Mouse (Mus musculus): ENCODE measurements around the gene Spaca3. TPM values are rescaled to one million over a fixed set of nuclear protein-coding genes. Genes with fewer than 3 reads are reported as not detected.

Spaca3 gene
- polyA plus RNA-seq, 1 experiment from 2014 or later = not detected

DNA sequence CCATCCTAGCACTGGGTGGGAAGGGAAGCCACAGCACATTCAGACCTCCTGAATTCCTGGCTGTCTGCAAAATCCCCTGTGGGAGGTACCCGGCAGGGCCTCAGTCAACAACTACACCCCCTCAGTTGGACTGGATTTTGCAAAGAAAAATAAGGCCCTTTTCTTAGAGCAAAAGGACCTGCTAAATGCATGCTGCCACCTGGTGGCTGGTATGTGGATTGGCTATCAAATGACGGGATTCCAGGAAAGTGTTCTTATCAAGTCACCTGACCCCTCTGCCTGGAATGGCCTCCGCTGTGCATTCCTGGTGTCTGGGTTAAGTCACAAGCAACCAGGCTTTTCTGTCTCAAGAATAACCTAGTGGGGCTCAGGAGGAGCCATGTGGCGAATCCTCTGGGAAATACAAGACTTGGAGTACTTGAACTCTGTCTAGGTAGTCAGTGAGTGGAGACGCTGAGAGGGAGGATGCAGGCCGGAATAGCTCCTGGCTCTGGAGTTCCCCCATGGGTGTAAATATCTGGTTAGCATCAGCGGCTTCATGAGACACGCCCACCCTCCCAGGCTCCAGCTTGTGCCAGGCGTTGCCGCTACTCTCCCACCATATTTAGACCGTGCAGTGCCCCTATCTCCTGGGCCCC, 40.0 kb upstream of the Spaca3 start:
- Histone ChIP-seq H3K4me1 (replicated peaks; ENCODE audit: control insufficient read depth, insufficient read depth, low read length) (peaks cover 4% of the 10 kb centered on the region; the same call in 1 of the 2 replicates), H3K9ac (ENCODE audit: low read depth, low read length) (0 out of 2 replicates have a peak overlapping the region, but pooled peaks have one; percentile 8), H3K4me3 (ENCODE audit: low read depth, low read length) (no peak overlapping the region), H3K27me3 (replicated peaks; ENCODE audit: control insufficient read depth, insufficient read depth, low read length) (no peaks in the 10 kb centered on the region), H3K4me2 (replicated peaks; ENCODE audit: low read depth) (peak overlapping the region; percentile 28; the same call in 1 of the 2 replicates), H3K9me3 (ENCODE audit: control insufficient read depth) (no peaks in the 10 kb centered on the region), H3K36me3 (ENCODE audit: control insufficient read depth, insufficient read depth) (peaks cover 31% of the 10 kb centered on the region), H3K27ac (ENCODE audit: low read depth, low read length) (peak overlapping the region; percentile 88)
- peak; percentile 97 for TF ChIP-seq CTCF (IDR thresholded peaks at IDR 0.05; ENCODE audit: low read depth)
- WGBS = 15% methylated on average over 11 of the region's 11 CpGs
- peak; percentile 37 for ATAC-seq

DNA sequence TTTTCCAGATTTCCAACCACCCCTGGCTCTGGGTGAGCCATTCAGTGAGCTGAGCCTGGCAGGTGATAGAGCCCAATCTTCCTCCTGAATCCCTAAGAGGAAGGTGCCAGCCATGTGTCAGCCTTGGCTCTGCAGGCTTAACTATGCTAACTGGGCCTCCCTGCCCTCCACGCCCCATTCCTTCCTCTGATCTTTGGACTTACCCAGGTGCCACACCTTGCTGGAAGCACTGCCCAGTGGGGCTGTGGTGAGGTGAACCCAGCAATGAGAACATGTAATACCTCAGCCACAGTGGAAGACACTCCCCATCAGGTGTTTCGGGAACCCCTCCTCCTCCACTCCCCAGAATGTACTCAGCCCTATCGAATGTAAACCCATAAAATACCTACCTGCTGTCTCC, 38.1 kb upstream of the Spaca3 start:
- Histone ChIP-seq H3K9ac (ENCODE audit: low read depth, low read length) (no peak overlapping the region), H3K4me3 (ENCODE audit: low read depth, low read length) (no peak overlapping the region), H3K27me3 (replicated peaks; ENCODE audit: control insufficient read depth, insufficient read depth, low read length) (no peaks in the 10 kb centered on the region), H3K4me2 (replicated peaks; ENCODE audit: low read depth) (peak overlapping the region; percentile 48), H3K27ac (ENCODE audit: low read depth, low read length) (peak overlapping the region; percentile 88), H3K9me3 (ENCODE audit: control insufficient read depth) (no peaks in the 10 kb centered on the region), H3K4me1 (replicated peaks; ENCODE audit: control insufficient read depth, insufficient read depth, low read length) (peaks cover 4% of the 10 kb centered on the region; the same call in 1 of the 2 replicates), H3K36me3 (ENCODE audit: control insufficient read depth, insufficient read depth) (peaks cover 22% of the 10 kb centered on the region; the same call in 1 of the 2 replicates)
- no peak for TF ChIP-seq CTCF (IDR thresholded peaks at IDR 0.05; ENCODE audit: low read depth)
- WGBS = 47% methylated on average over 3 of the region's 3 CpGs
- peak; percentile 97 for ATAC-seq

DNA sequence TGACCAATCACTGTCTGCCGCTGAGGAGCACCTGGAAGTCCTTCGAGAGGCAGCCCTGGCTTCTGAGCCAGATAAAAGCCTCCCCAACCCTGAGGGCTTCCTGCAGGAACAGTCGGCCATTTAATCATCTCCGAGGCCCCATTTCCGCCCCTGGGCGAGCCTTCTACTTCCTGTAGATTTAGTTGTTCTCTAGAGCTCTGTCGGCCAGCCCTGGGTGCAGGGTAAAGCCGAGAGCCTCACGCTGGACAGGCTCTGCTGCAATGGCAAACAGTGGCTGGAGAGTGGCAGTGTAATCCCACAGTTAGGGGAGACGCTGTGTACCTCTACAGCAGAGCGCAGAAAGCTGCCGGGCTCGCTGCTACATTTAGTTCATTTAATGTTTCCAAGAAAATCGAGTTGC, 36.9 kb upstream of the Spaca3 start:
- no peak overlapping the region for H3K4me2 ChIP-seq (replicated peaks; ENCODE audit: low read depth)
- 49% methylated on average over 14 of the region's 14 CpGs for WGBS
- H3K27me3 ChIP-seq (replicated peaks; ENCODE audit: control insufficient read depth, insufficient read depth, low read length) = no peaks in the 10 kb centered on the region
- peak; percentile 51 for TF ChIP-seq CTCF (IDR thresholded peaks at IDR 0.05; ENCODE audit: low read depth)
- H3K9me3 ChIP-seq (ENCODE audit: control insufficient read depth) = no peaks in the 10 kb centered on the region
- ATAC-seq = no peak
- no peak overlapping the region for H3K4me3 ChIP-seq (ENCODE audit: low read depth, low read length)
- H3K27ac ChIP-seq (ENCODE audit: low read depth, low read length) = peak overlapping the region; percentile 88
- peaks cover 13% of the 10 kb centered on the region; the same call in 1 of the 2 replicates for H3K36me3 ChIP-seq (ENCODE audit: control insufficient read depth, insufficient read depth)
- H3K9ac ChIP-seq (ENCODE audit: low read depth, low read length) = no peak overlapping the region
- peaks cover 4% of the 10 kb centered on the region; the same call in 1 of the 2 replicates for H3K4me1 ChIP-seq (replicated peaks; ENCODE audit: control insufficient read depth, insufficient read depth, low read length)

DNA sequence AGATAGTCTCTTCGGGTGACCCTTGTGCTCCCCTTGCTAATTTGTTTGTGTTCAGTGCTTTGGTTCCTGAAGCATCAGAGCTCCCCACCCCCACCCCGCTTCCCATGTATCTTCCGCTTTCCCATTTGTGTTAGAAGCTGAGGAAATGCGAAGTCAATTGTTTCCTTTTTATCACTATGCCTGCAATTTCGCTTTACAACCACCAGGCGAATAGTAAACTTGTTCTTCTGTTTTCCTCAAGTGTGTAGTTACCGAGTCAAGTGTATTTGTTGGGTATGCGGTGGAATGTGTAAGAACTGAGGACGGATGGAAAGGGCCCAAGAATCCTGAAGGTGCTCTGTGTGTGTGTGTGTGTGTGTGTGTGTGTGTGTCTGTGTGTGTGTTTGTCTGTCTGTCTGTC, 36.4 kb upstream of the Spaca3 start:
- TF ChIP-seq CTCF (IDR thresholded peaks at IDR 0.05; ENCODE audit: low read depth) = peak; percentile 54
- WGBS = 81% methylated on average over 9 of the region's 9 CpGs
- Histone ChIP-seq H3K27me3 (replicated peaks; ENCODE audit: control insufficient read depth, insufficient read depth, low read length) (no peaks in the 10 kb centered on the region), H3K9ac (ENCODE audit: low read depth, low read length) (no peak overlapping the region), H3K9me3 (ENCODE audit: control insufficient read depth) (no peaks in the 10 kb centered on the region), H3K4me3 (ENCODE audit: low read depth, low read length) (no peak overlapping the region), H3K4me1 (replicated peaks; ENCODE audit: control insufficient read depth, insufficient read depth, low read length) (peaks cover 4% of the 10 kb centered on the region; the same call in 1 of the 2 replicates), H3K27ac (ENCODE audit: low read depth, low read length) (0 out of 2 replicates have a peak overlapping the region, but pooled peaks have one; percentile 88), H3K36me3 (ENCODE audit: control insufficient read depth, insufficient read depth) (peaks cover 13% of the 10 kb centered on the region; the same call in 1 of the 2 replicates), H3K4me2 (replicated peaks; ENCODE audit: low read depth) (no peak overlapping the region)
- ATAC-seq = no peak

DNA sequence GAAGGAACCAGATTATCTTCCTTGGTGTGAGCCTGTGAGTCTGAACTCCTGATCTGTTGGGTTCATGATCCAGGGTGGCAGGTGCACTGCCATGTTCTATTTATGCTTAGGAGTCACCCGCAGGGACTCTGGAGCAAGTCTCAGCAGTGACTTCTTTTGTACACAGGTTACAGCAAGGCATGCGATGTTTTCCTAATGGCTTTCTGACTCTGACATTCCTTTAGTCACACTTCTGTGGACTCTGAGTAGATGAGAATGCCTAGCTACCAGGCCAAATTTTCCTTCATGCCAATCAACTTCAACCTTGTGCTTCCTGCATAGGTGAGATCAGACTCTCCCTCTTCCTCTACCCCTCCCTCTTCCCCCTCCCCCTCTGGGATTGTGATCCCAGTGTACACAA, 22.8 kb upstream of the Spaca3 start:
- H3K27me3 ChIP-seq (replicated peaks; ENCODE audit: control insufficient read depth, insufficient read depth, low read length) = no peaks in the 10 kb centered on the region
- no peaks in the 10 kb centered on the region for H3K9me3 ChIP-seq (ENCODE audit: control insufficient read depth)
- no peak overlapping the region for H3K9ac ChIP-seq (ENCODE audit: low read depth, low read length)
- 84% methylated on average over 2 of the region's 2 CpGs for WGBS
- no peak overlapping the region for H3K4me3 ChIP-seq (ENCODE audit: low read depth, low read length)
- ATAC-seq = no peak
- H3K4me2 ChIP-seq (replicated peaks; ENCODE audit: low read depth) = no peak overlapping the region
- no peaks in the 10 kb centered on the region for H3K36me3 ChIP-seq (ENCODE audit: control insufficient read depth, insufficient read depth)
- no peaks in the 10 kb centered on the region for H3K4me1 ChIP-seq (replicated peaks; ENCODE audit: control insufficient read depth, insufficient read depth, low read length)
- no peak overlapping the region for H3K27ac ChIP-seq (ENCODE audit: low read depth, low read length)
- no peak for TF ChIP-seq CTCF (IDR thresholded peaks at IDR 0.05; ENCODE audit: low read depth)

DNA sequence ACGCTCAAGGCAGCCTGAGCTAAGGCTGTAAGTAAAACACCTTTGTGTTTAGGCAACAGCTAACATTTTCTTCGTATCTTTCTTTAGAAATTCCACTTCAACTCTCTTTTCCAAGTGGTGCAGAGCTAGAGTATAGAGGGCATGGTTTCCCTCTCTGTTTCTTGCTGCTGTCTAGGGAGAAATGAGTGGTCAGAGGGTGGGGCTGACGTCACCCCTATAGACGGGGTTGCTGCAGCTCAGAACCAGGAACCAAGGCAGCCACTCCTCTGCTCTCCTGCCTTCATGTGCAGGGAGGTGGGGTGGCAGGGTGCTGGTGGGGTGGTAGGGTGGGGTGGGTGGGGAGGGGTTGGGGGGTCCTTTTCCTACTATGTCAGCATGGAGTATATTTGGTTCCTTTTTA, 22.3 kb upstream of the Spaca3 start:
- Histone ChIP-seq H3K9ac (ENCODE audit: low read depth, low read length) (no peak overlapping the region), H3K27me3 (replicated peaks; ENCODE audit: control insufficient read depth, insufficient read depth, low read length) (no peaks in the 10 kb centered on the region), H3K36me3 (ENCODE audit: control insufficient read depth, insufficient read depth) (no peaks in the 10 kb centered on the region), H3K4me3 (ENCODE audit: low read depth, low read length) (no peak overlapping the region), H3K4me2 (replicated peaks; ENCODE audit: low read depth) (no peak overlapping the region), H3K9me3 (ENCODE audit: control insufficient read depth) (no peaks in the 10 kb centered on the region), H3K4me1 (replicated peaks; ENCODE audit: control insufficient read depth, insufficient read depth, low read length) (no peaks in the 10 kb centered on the region), H3K27ac (ENCODE audit: low read depth, low read length) (no peak overlapping the region)
- WGBS = 57% methylated on average over 4 of the region's 4 CpGs
- ATAC-seq = no peak
- TF ChIP-seq CTCF (IDR thresholded peaks at IDR 0.05; ENCODE audit: low read depth) = no peak
